15 mouse cellular contexts compared by ENCODE assay signal in genomic region chr4:151747723-151748122, GRCm38 (mm10).
"Had no signal": no experiment of that assay in that cellular context is flagged by ENCODE, and none has a peak within 500 bp of the region (broad histone marks: within the 10 kb centered on the region; RNA-seq: fewer than 3 reads in every experiment).

No protein-coding gene starts in this region.

- H3K4me1 ChIP-seq: stomach, embryonic 15.5 days had no signal

- H3K36me3 ChIP-seq: neural tube, embryonic 13.5 days; neural tube, embryonic 15.5 days; stomach, embryonic 15.5 days had no signal

- H3K27me3 ChIP-seq: neural tube, embryonic 13.5 days; neural tube, embryonic 15.5 days; stomach, embryonic 15.5 days had no signal

- H3K4me3 ChIP-seq: neural tube, embryonic 13.5 days; neural tube, embryonic 15.5 days; stomach, embryonic 15.5 days had no signal

- DNase-seq: retina, postnatal 1 day; right cerebral cortex, adult 18-20 months; right cerebral cortex, postnatal 14 days; right cerebral cortex, postnatal 25 days; right cerebral cortex, postnatal 4 days; spleen, adult 18-20 months; thymus, adult 18-20 months; thymus, adult 2 months; thymus, postnatal 14 days; thymus, postnatal 25 days; thymus, postnatal 36 days; thymus, postnatal 4 days had no signal

- H3K9me3 ChIP-seq: neural tube, embryonic 13.5 days; neural tube, embryonic 15.5 days; stomach, embryonic 15.5 days had no signal
